Mouse (Mus musculus) kidney, adult 2 months (tissue): Measurements from ENCODE around the gene Ace. TPM values are rescaled to one million over a fixed set of nuclear protein-coding genes. Genes with fewer than 3 reads are reported as not detected.
"Not testable (repeated sequence)": the region's sequence is repeated elsewhere in the genome, so short reads cannot be mapped to it uniquely, and the experiment has no call there.

Experiments used
- DNase-seq: peaks from one replicate; pipeline ENCODE4 v3.0.0; 2021
- H3K27ac ChIP-seq: fragments of 200-500 bp; 2 replicates; pipeline ENCODE4 v1.5.1; 2012; ENCODE audit warnings: low read depth, low read length, control low read depth, inconsistent platforms; ENCODE audit not compliant: insufficient read depth
- H3K27me3 ChIP-seq: fragments of 200-500 bp; replicated peaks from 2 replicates; pipeline ENCODE4 v1.6.1; 2012; ENCODE audit warnings: mild to moderate bottlenecking, moderate library complexity, low read length, inconsistent platforms; ENCODE audit not compliant: control insufficient read depth, insufficient read depth
- H3K36me3 ChIP-seq: fragments of 200-500 bp; 2 replicates; pipeline ENCODE4 v1.6.1; 2012; ENCODE audit warnings: mild to moderate bottlenecking, moderate library complexity, low read length, inconsistent platforms; ENCODE audit not compliant: control insufficient read depth, insufficient read depth
- H3K4me1 ChIP-seq: fragments of 200-500 bp; 2 replicates; pipeline ENCODE4 v1.6.1; 2011; ENCODE audit warnings: low read length; ENCODE audit not compliant: control insufficient read depth, insufficient read depth
- H3K4me3 ChIP-seq: fragments of 200-500 bp; 2 replicates; pipeline ENCODE4 v1.5.1; 2011; ENCODE audit warnings: mild to moderate bottlenecking, low read depth, low read length, control low read depth; ENCODE audit not compliant: insufficient read depth
- CTCF ChIP-seq: fragments of 200-500 bp; conservative IDR thresholded peaks from 2 replicates; pipeline ENCODE4 v1.5.1; 2011; ENCODE audit warnings: low read depth, mild to moderate bottlenecking, control low read depth, low read length, moderate library complexity, mixed read lengths; ENCODE audit not compliant: insufficient read depth, insufficient read length
- POLR2A ChIP-seq: fragments of 200-500 bp; IDR thresholded peaks from one replicate; pipeline ENCODE4 v1.6.1; 2011; ENCODE audit warnings: low read depth, low read length, control low read depth
- WGBS: fragments of 180-500 bp; shearing (Covaris S2); methylation state at CpG from one replicate; pipeline ENCODE4 v1.1.7; 2018; 5-methylcytosine and 5-hydroxymethylcytosine counted together
- polyA plus RNA-seq: library from polyadenylated mRNA; depleted of rRNA; stranded (reverse); fragments of >200 nt; gene quantifications from 2 replicates; pipeline ENCODE4 v1.2.3, GENCODE M21; 2012

Gene Ace
- polyA plus RNA-seq, 1 experiment = 68.0 TPM

DNA sequence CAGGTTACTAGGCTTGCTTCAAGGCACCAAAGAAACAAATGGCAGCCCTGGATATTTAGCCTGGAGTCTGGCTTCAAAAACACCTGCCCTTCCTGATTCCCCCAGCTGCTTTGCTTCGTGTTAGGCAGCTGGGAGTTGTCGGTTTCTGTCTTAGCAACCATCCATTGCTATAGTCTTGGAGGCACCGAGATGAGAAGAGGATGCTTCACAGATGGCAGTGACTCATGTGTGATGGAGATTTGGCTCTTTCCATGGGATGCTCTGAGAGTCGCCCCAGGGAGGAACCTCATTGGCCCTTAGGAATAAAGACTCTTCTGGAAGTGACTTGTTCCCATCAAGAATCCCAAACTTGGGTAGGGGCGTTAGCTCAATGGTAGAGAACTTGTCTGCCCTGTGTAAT is 48.7 kb downstream of the Ace start:
- no peak for DNase-seq
- Histone ChIP-seq H3K36me3 (no peaks in the 10 kb centered on the region), H3K27me3 (no peaks in the 10 kb centered on the region), H3K4me1 (no peaks in the 10 kb centered on the region), H3K27ac (no peak overlapping the region), H3K4me3 (no peak overlapping the region)
- 73% methylated on average over 5 of the region's 5 CpGs for WGBS
- TF ChIP-seq CTCF = no peak
- TF ChIP-seq POLR2A = no peak

DNA sequence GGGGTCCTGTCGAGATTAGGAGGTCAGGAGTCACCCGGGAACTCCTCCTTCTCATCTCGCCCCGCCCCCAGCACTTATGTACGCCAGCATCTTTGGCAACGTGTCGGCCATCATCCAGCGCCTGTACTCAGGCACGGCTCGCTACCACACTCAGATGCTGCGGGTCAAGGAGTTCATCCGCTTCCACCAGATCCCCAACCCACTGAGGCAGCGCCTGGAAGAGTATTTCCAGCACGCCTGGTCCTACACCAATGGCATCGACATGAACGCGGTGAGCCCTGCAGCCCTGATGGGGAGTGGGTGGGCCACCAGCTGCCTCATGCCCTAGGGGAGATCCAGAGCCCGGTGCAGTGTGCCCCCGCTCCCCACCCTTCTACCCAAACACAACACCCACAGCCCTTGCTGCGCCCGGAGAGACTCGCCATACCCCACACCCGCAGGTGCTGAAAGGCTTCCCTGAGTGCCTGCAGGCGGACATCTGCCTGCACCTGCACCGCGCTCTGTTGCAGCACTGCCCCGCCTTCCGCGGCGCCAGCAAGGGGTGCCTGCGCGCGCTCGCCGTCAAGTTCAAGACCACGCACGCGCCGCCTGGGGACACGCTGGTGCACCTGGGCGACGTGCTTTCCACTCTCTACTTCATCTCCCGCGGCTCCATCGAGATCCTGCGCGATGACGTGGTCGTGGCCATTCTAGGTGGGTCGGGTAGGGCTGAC is 52.5 kb downstream of the Ace start:
- 0 out of 2 replicates have a peak overlapping the region, but pooled peaks have one; percentile 3 for H3K4me3 ChIP-seq
- no peaks in the 10 kb centered on the region for H3K27me3 ChIP-seq
- 2% methylated on average over 50 of the region's 50 CpGs for WGBS
- no peaks in the 10 kb centered on the region for H3K36me3 ChIP-seq
- H3K27ac ChIP-seq = no peak overlapping the region
- no peak for DNase-seq
- no peak for TF ChIP-seq CTCF
- no peak for TF ChIP-seq POLR2A
- H3K4me1 ChIP-seq = no peaks in the 10 kb centered on the region

- DNase-seq = no peak
- Histone ChIP-seq H3K36me3 (no peaks in the 10 kb centered on the region), H3K27ac (no peak overlapping the region), H3K4me1 (no peaks in the 10 kb centered on the region), H3K4me3 (no peak overlapping the region), H3K27me3 (no peaks in the 10 kb centered on the region)
- TF ChIP-seq CTCF = no peak
- no peak for TF ChIP-seq POLR2A
- WGBS = 91% methylated on average over 3 of the region's 3 CpGs
Measured at GRCm38 (mm10) chr11:106025774-106026173, 58.0 kb downstream of the Ace start.

GRCm38 (mm10) chr11:106026465-106027151 is 58.9 kb downstream of the Ace start:
- TF ChIP-seq POLR2A (no peak), CTCF (peak; percentile 72)
- Histone ChIP-seq H3K4me1 (no peaks in the 10 kb centered on the region), H3K36me3 (no peaks in the 10 kb centered on the region), H3K4me3 (no peak overlapping the region), H3K27ac (no peak overlapping the region), H3K27me3 (no peaks in the 10 kb centered on the region)
- 16% methylated on average over 11 of the region's 11 CpGs for WGBS
- DNase-seq = peak; percentile 73

DNA sequence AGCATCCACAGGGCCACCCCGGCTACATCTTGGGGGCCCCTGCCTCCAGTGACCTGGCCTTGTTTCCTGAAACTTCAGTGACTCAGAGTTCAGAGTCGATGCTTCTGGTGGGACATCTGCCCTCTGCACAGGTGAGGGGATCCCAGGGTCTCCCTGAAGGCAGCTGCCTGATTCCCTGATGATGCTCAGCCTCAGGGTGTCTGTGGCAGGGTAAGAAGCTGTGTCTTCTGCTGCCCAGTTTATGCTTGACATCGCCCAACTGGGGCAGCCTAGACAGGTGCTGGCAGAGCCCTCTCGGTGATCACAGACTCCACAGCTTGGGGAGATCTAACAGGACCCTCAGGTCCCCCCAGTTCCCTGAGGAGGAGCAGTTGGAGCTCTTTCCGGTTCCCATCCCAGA is 59.9 kb downstream of the Ace start:
- H3K27ac ChIP-seq = no peak overlapping the region
- no peaks in the 10 kb centered on the region for H3K4me1 ChIP-seq
- H3K4me3 ChIP-seq = no peak overlapping the region
- no peak for TF ChIP-seq POLR2A
- no peak for TF ChIP-seq CTCF
- 85% methylated on average over 5 of the region's 5 CpGs for WGBS
- no peaks in the 10 kb centered on the region for H3K36me3 ChIP-seq
- H3K27me3 ChIP-seq = no peaks in the 10 kb centered on the region
- DNase-seq = no peak

- H3K27ac ChIP-seq, H3K4me1 ChIP-seq, H3K27me3 ChIP-seq, DNase-seq, H3K36me3 ChIP-seq: not testable (repeated sequence)
- peak overlapping the region; percentile 32 for H3K4me3 ChIP-seq
- WGBS = 45% methylated on average over 14 of the region's 25 CpGs
Measured at GRCm38 (mm10) chr11:106032074-106032473, 64.3 kb downstream of the Ace start.

- no peaks in the 10 kb centered on the region for H3K27me3 ChIP-seq
- H3K4me1 ChIP-seq = peaks cover 4% of the 10 kb centered on the region; the same call in 1 of the 2 replicates
- peak overlapping the region; percentile 73 for H3K4me3 ChIP-seq
- WGBS = 17% methylated on average over 11 of the region's 11 CpGs
- TF ChIP-seq POLR2A = no peak
- TF ChIP-seq CTCF = 0 out of 2 replicates have a peak, but pooled peaks have one; percentile 9
- H3K36me3 ChIP-seq = no peaks in the 10 kb centered on the region
- H3K27ac ChIP-seq = peak overlapping the region; percentile 100
- peak; percentile 59 for DNase-seq
Measured at GRCm38 (mm10) chr11:106033491-106033919, 65.8 kb downstream of the Ace start.
